Mouse (Mus musculus) lung, postnatal 14 days (tissue): ENCODE results near the gene Fam83b.

Experiments used
- DNase-seq: peaks from one replicate; pipeline ENCODE4 v3.0.0; 2021

Fam83b gene

DNA sequence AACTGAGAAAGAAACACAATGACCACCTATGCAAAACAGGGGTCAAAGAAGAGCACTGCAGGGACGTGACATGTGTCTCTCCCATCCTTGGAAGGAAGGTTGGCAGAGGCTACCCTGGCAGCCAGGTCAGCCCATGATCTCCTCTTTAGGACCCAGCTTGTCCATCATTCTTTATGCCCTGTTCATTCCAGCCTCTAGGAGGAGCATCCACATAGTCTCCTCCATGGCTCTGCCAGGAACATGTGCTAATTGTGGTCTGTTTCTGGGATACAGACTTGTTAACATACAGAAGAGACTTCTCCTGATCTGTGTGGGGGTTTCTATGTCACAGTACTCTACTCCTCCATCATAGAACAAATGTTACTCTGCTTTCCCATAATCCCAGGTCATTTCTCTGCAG, 48.3 kb downstream of the Fam83b start:
- no peak for DNase-seq

DNA sequence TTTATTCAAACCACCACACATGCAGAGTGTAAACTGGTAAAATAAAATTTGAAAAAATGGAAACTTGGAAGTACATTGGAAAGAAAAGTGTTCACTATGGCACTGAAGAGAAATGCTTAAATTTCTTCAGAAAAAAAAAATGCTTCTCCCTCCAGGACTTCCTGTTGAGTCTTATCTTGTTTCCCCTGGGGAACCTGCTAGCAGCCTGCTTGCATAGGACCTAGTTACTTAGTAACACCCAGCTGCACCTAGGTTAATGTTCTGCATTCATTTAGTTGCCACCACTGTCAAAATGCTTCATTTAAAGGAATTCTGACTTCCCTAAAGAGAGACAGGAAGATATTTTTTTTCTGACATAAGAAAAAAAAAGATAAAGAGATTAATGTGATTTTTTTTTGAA, 61.3 kb downstream of the Fam83b start:
- no peak for DNase-seq

DNA sequence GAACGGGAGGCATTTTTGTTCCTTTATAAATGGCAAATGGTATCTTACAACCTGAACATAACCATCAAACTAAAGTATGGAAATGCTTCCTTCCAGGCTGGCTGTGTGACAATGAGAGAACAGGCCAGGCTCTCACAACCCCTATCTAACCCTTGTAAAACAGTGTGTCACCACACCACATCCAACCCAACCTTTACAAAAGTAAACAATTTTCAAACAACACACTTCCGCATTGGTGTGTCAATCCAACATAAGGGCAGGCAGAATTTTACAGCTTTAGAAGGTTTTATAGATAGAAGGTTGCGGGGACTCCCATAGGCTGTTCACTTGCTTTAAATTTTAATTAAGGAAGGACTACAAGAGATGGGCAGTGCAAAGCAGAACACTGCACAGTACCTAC, 77.2 kb downstream of the Fam83b start:
- no peak for DNase-seq

DNA sequence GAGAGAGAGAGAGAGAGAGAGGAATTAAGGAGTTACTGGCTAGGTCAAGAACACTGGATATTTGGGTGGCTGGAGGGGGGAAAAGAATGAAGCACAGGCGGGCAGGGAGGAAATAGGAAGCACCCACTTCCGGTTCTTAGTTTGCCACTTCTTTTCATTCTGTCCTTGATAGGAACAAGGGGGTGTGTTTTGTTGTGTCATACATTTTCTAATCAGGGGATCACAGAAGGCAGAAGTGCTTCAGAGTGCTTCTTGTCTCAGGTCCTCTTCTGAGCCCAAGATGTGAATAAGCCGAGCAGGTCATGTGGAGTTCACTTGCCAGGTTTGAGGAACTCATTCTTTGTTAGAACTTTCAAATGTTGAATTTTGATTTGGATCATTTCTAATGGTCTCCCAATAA, 86.8 kb downstream of the Fam83b start:
- no peak for DNase-seq

DNA sequence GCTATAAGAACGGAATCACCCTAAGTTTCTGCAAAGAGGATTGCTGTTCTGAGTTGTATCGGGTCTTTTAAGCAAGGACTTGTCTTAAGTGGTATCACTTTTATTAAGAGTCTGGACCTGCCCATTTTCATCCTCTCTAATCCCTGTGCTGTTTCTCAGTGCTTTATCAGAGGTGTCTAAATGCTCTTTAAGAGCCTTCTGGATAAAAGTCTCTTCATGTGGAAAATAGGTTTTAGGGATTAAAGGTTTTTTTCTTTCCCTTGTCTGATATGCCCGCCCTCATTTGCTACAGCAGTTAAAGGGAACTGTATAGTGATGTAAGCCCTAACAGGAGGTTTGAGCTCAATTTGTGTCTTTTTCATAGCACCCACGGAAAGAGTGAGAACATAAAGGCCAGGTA, 97.4 kb downstream of the Fam83b start:
- no peak for DNase-seq

DNA sequence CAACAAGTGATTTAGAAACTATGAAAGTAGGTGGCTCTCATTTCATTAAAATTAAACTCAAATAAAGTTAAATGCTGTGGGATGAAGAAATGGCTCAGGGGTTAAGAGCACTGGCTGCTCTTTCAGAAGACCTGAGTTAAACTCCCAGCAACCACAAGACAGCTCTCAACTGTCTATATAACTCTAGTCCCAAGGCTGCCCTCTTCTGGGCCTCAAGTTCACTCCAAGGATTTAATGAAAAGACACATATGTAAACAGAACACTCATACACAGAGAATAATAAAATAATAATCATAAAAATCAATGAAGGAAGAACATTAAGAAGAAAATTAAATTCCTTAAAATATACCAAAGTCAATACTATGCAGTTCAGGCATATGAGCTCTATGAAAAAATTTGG, 105.4 kb downstream of the Fam83b start:
- DNase-seq = no peak

DNA sequence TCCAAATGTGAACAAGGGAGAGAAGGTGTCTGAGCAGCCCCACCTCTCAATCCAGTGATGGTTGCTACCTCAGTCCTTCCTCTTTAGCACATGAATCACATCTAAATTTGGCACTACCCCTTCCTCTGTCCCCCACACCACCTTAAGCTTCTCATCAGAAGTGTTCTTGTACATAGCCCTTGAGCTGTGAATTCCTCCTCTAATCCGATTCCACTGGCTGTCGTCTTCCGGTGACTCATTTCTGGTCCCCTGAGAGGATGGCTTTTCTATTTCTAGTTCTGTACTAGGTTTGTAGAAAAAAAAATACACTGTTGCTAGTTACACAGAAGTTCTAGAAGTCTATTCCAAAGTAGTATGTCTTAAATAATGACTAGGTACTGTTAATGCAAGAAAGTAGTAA, 111.2 kb downstream of the Fam83b start:
- DNase-seq = no peak
